Mouse (Mus musculus) c-Kit-positive CD71-positive TER-119-negative erythroid progenitor cells, embryonic 14.5 days (primary cell): ENCODE data around the gene Igtp.
"Not testable (repeated sequence)": the region's sequence is repeated elsewhere in the genome, so short reads cannot be mapped to it uniquely, and the experiment has no call there.

Experiments
- DNase-seq: peaks from one replicate; pipeline ENCODE4 v3.0.0-alpha.2; 2013; ENCODE audit warnings: low read depth

Gene Igtp

GRCm38 (mm10) chr11:58213673-58214342 is 14.5 kb downstream of the Igtp start:
- no peak for DNase-seq

- DNase-seq, result peak; percentile 93
Observed at GRCm38 (mm10) chr11:58214391-58215048, 15.2 kb downstream of the Igtp start.

GRCm38 (mm10) chr11:58215049-58215430 is 15.7 kb downstream of the Igtp start:
- DNase-seq, result not testable (repeated sequence)

GRCm38 (mm10) chr11:58215814-58216213 is 16.5 kb downstream of the Igtp start:
- no peak for DNase-seq

- peak; percentile 44 for DNase-seq
Observed at GRCm38 (mm10) chr11:58216823-58217222, 17.5 kb downstream of the Igtp start.

GRCm38 (mm10) chr11:58223751-58224150 is 24.4 kb downstream of the Igtp start:
- no peak for DNase-seq

GRCm38 (mm10) chr11:58224313-58224712 is 25.0 kb downstream of the Igtp start:
- no peak for DNase-seq

GRCm38 (mm10) chr11:58224872-58225271 is 25.5 kb downstream of the Igtp start:
- not testable (repeated sequence) for DNase-seq

- peak; percentile 61 for DNase-seq
Observed at GRCm38 (mm10) chr11:58225655-58226054, 26.3 kb downstream of the Igtp start.

GRCm38 (mm10) chr11:58226425-58226824 is 27.1 kb downstream of the Igtp start:
- no peak for DNase-seq

- DNase-seq, result not testable (repeated sequence)
Observed at GRCm38 (mm10) chr11:58228021-58228420, 28.7 kb downstream of the Igtp start.

- no peak for DNase-seq
Observed at GRCm38 (mm10) chr11:58230396-58230910, 31.1 kb downstream of the Igtp start.

GRCm38 (mm10) chr11:58231156-58231555 is 31.8 kb downstream of the Igtp start:
- DNase-seq, result no peak

- DNase-seq, result not testable (repeated sequence)
Observed at GRCm38 (mm10) chr11:58234551-58234950, 35.2 kb downstream of the Igtp start.

GRCm38 (mm10) chr11:58235152-58235551 is 35.8 kb downstream of the Igtp start:
- no peak for DNase-seq

GRCm38 (mm10) chr11:58238840-58239791 is 39.8 kb downstream of the Igtp start:
- peak; percentile 65 for DNase-seq

GRCm38 (mm10) chr11:58247294-58247693 is 47.9 kb downstream of the Igtp start:
- no peak for DNase-seq

GRCm38 (mm10) chr11:58249203-58249981 is 50.0 kb downstream of the Igtp start:
- DNase-seq, result no peak

GRCm38 (mm10) chr11:58250550-58250949 is 51.2 kb downstream of the Igtp start:
- DNase-seq, result no peak

- no peak for DNase-seq
Observed at GRCm38 (mm10) chr11:58254411-58254810, 55.1 kb downstream of the Igtp start.
